Mouse (Mus musculus) heart, adult 11 months (tissue): ENCODE data around the gene Camk2n1.
A peak's percentile ranks its signal among the peaks of the same experiment; 100 is the strongest.

Source experiments
- DNase-seq: peaks from one replicate; pipeline ENCODE4 v3.0.0; 2022

Camk2n1 gene

GRCm38 (mm10) chr4:138465446-138465845 is 11.3 kb downstream of the Camk2n1 start:
- no peak for DNase-seq

DNA sequence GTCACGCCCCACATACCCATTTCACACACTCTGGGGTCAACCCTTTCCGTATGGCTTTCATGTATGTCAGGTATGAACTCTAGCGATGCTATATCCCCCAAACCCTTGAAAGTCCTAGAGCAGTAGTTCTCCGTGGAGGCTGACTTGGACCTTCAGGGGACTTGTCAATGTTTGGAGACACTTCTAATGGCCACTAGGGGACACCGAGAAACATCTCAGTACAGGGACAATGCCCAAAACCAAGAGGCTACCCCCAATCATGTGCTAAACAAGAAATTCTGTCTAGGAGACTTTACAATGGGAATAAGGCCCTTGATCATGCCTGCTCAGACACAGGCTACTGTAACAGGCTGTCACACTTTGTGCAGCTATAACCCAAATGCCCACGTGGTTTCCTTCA is 12.6 kb downstream of the Camk2n1 start:
- no peak for DNase-seq

DNA sequence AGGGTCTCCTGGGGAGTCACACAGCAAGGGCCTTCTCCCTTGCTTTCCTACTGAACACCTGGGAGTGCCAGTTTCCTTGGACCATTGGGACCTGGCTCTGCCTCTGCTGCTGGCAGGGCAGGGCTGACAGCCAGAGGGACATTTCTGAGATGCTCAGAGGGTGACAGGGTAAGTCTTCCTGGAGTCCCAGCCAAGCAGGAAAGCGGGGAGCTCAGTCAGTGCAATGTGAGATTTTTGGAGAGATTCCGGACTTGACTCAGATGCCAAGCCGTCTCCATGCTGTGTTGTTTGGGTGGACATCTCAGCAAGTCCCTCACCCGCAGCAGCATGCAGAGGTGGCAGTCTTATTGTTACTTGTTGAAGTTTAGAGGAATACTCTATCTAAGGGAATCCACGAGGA is 13.3 kb downstream of the Camk2n1 start:
- no peak for DNase-seq

GRCm38 (mm10) chr4:138469080-138469479 is 15.0 kb downstream of the Camk2n1 start:
- peak; percentile 96 for DNase-seq

- DNase-seq = no peak
These were observed 17.1 kb downstream of the Camk2n1 start for GRCm38 (mm10) chr4:138471241-138471640.

GRCm38 (mm10) chr4:138479595-138479994 is 25.5 kb downstream of the Camk2n1 start:
- DNase-seq = no peak

- no peak for DNase-seq
These were observed 26.8 kb downstream of the Camk2n1 start for GRCm38 (mm10) chr4:138480962-138481361.

DNA sequence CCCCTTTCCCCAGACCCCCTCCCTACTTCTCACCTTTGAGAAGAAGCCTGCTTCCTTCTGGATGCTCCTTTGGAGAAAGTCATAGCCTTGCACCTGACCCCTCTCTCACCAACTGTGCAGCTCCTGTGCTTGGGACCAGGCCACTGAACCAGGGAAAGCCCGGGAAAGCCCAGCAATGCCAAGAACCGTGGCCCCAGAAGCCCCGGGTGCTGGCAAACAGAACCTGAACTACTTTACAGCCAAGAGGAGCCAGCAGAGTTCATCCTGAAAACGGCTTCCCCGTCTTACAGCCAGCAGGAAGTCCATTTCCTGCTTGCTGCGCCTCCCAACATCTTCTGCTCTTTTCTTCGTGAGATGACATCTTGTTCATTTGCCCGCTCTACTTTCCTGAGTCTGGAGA is 28.6 kb downstream of the Camk2n1 start:
- no peak for DNase-seq

GRCm38 (mm10) chr4:138488241-138488640 is 34.1 kb downstream of the Camk2n1 start:
- DNase-seq = no peak

GRCm38 (mm10) chr4:138491088-138491487 is 37.0 kb downstream of the Camk2n1 start:
- DNase-seq = no peak

GRCm38 (mm10) chr4:138493161-138494001 is 39.3 kb downstream of the Camk2n1 start:
- DNase-seq = peak; percentile 98

DNA sequence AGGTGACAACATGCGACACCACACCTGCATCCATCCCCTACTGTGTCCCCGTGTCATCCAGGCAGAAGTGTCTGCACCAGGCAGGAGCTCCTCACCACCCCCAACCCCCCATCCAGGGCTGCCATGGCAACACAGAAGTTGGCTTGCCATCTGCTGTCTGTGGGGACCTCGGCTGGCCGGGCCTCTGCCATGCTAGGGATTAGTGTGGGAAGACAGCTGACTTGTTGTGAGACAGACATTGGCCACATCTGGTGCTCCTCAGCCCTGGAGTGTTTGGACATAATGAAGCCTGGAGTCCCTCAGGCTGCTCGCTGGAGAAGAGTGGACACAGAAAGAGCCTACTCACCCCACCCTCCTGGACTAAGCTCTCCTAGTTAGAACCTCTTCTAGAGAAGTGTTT is 40.8 kb downstream of the Camk2n1 start:
- DNase-seq = peak; percentile 96

- peak; percentile 94 for DNase-seq
These were observed 41.7 kb downstream of the Camk2n1 start for GRCm38 (mm10) chr4:138495775-138496174.

DNA sequence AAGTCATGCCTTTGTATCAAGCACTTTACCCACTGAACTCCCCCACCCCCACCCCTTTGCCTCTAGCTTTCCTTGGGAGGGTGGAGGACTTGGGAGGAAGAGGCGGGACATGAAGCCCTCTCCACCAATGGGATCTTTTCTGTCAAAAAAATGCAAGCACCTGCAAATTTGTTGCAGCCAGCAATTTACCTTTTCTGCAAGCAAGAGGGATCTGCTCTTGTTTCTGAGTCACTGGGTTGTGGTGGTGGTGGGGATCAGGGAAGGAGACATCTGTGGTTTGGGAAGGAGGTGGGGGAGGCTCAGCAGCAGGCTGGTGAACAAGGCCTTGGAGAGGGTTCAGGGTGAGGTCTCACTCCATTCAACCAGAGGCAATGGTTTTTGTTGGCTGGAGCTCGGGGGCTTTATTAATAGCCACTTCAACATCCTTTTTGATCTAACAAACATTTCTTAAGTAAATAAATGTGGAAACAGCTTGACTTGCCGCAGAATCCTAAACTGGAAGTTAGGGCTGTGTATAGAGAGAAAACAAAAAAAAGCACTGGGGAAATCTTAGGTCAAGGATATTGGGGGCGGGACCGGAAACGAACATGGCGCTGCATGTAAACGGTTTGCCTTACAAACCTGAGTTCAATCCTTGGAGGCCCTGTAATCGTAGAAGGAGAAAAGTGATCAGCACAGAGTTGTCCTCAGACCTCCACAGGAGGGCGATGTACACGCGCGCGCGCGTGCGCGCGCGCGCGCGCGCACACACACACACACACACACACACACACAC is 42.8 kb downstream of the Camk2n1 start:
- DNase-seq = no peak

GRCm38 (mm10) chr4:138499856-138500645 is 45.9 kb downstream of the Camk2n1 start:
- no peak for DNase-seq

DNA sequence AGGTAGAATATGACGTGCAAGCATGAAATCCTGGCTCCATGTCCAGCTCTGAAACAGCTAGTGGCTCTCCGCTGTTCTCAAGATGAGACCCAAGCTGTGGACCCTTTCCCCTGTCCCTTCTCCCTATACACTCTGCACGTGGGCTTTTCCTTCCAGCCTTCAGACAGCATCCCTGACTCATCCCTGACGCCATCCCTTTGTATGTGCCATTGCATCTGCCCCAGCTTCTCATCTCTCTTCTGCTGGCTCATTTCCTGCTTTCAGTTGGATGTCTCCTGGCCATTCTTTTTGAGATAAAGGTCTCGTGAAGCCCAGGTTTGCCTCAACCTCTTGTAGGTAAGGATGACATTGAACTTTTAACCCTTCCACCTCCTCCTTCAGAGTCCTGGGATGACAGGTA is 46.9 kb downstream of the Camk2n1 start:
- DNase-seq = no peak

- DNase-seq = peak; percentile 97
These were observed 50.6 kb downstream of the Camk2n1 start for GRCm38 (mm10) chr4:138504632-138505101.

- peak; percentile 92 for DNase-seq
These were observed 51.2 kb downstream of the Camk2n1 start for GRCm38 (mm10) chr4:138505171-138505870.

- no peak for DNase-seq
These were observed 53.8 kb downstream of the Camk2n1 start for GRCm38 (mm10) chr4:138507903-138508302.
